Mouse (Mus musculus) heart, adult 8-10 months (tissue): ENCODE data around the gene Pakap. TPM values are rescaled to one million over a fixed set of nuclear protein-coding genes. Genes with fewer than 3 reads are reported as not detected.

Experiments used
- DNase-seq: peaks from one replicate; pipeline ENCODE4 v3.0.0; 2022; ENCODE audit warnings: low spot score
- total RNA-seq, 4 experiments: library from RNA; stranded (reverse); gene quantifications; 2 replicates each; pipeline ENCODE4 v1.2.4; 2022

Gene Pakap
- total RNA-seq, 4 experiments from 2014 or later: 29.2 to 44.2 (median 39.5) TPM

GRCm38 (mm10) chr4:57914193-57915190 lies 346.5 kb downstream of the Pakap start:
- no peak for DNase-seq

GRCm38 (mm10) chr4:57915216-57915965 lies 347.4 kb downstream of the Pakap start:
- peak; percentile 60 for DNase-seq

- no peak for DNase-seq
Measured at GRCm38 (mm10) chr4:57916201-57916661, 348.3 kb downstream of the Pakap start, which contains the start of gene D630039A03Rik. Gene D630039A03Rik (minus strand): TSS chr4:57916297.

GRCm38 (mm10) chr4:57916711-57917110 lies 348.7 kb downstream of the Pakap start:
- no peak for DNase-seq

GRCm38 (mm10) chr4:57919494-57920423 lies 351.8 kb downstream of the Pakap start:
- no peak for DNase-seq

- DNase-seq: no peak
Measured at GRCm38 (mm10) chr4:57920522-57920921, 352.5 kb downstream of the Pakap start.

GRCm38 (mm10) chr4:57922171-57922570 lies 354.2 kb downstream of the Pakap start:
- no peak for DNase-seq

GRCm38 (mm10) chr4:57924556-57925071 lies 356.6 kb downstream of the Pakap start:
- DNase-seq: no peak

- peak; percentile 33 for DNase-seq
Measured at GRCm38 (mm10) chr4:57927464-57928205, 359.7 kb downstream of the Pakap start.

GRCm38 (mm10) chr4:57930559-57931170 lies 362.7 kb downstream of the Pakap start:
- peak; percentile 9 for DNase-seq

GRCm38 (mm10) chr4:57934181-57934580 lies 366.2 kb downstream of the Pakap start:
- no peak for DNase-seq

- DNase-seq: no peak
Measured at GRCm38 (mm10) chr4:57937292-57937691, 369.3 kb downstream of the Pakap start.

GRCm38 (mm10) chr4:57940631-57941030 lies 372.7 kb downstream of the Pakap start:
- no peak for DNase-seq

GRCm38 (mm10) chr4:57942892-57943291 lies 374.9 kb downstream of the Pakap start:
- DNase-seq: no peak

Other genes with a start within 250 kb of the Pakap start
- gene Palm2, start 133.9 kb upstream of the Pakap start, total RNA-seq: 10 to 100 TPM; 12.3 to 24.6 (median 13.4) TPM
- 100 to 1,000 TPM in 1 of 4 experiments, 10 to 100 TPM in 3; 75.6 to 100 (median 97.5) TPM for gene Akap2, start 149.5 kb downstream of the Pakap start, total RNA-seq